Mouse (Mus musculus) T-helper 2 cell (primary cell): Measurements from ENCODE around the gene Upk1b.

Experiments used
- in situ Hi-C: fragments of 300-600 bp; cut with MboI, MseI; formaldehyde crosslinking; loops from one replicate; pipeline ENCODE4 v1.15.1; 2025; ENCODE audit warnings: high pct_unique_total_duplicates

The Upk1b gene

DNA sequence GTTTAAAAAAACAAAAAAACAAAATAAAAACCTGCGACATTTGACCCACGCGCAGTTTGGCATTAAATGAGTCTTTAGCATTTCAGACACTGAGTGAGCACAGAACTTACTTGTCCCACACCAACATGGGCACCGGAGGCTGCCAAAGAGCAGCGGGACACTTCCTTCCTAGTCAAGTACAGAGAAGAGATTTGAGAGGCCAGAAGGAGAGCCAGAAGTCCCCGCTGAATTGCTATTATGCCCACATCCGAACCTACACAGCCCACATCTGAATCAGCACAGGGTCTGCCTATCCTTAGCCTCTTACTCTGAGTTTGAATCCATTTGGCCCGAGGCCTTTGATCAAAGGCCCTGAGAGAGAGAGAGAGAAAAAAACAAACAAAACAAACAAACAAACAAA, 75.9 kb downstream of the Upk1b start:
- in situ Hi-C loops, result loop anchor here (5.0 kb wide), 1 partner anchor 102 kb away; no protein-coding TSS in a partner anchor
